Mouse (Mus musculus): ENCODE results near the gene Lsp1.

DNA sequence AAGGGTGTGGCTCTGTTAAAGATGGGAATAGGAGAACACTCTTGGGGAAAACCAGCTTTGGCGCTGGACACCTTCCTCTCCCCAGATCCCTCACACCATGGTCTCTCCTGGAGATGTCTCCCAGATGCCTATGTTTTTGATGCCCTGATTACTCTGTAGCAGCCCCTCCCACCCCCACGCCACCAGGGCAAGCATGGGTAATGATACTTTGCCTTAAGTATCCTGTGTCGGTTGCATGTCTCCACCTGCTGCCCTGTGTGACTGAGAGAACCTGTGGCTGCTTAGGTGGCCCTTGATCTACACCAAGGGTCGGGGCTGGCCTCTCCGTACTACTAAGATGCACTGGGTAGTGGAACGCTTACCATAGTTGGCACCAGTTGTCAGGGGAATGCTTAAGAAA is 17.4 kb downstream of the Lsp1 start:
- TF ChIP-seq POLR2A (IDR thresholded peaks at IDR 0.05; ENCODE audit: low read depth, low read length) (no peak), CTCF (IDR thresholded peaks at IDR 0.05; ENCODE audit: borderline replicate concordance, insufficient read depth, low read length) (no peak)

Measured in embryonic fibroblast, embryonic 13.5 days (primary cell).